Mouse (Mus musculus) mesoderm, embryonic 11.5 days (tissue): ENCODE results near the gene Sv2c.

Experiments
- DNase-seq: peaks from one replicate; pipeline ENCODE4 v3.0.0-alpha.2; 2012; ENCODE audit warnings: low read depth, low spot score

Gene Sv2c

DNA sequence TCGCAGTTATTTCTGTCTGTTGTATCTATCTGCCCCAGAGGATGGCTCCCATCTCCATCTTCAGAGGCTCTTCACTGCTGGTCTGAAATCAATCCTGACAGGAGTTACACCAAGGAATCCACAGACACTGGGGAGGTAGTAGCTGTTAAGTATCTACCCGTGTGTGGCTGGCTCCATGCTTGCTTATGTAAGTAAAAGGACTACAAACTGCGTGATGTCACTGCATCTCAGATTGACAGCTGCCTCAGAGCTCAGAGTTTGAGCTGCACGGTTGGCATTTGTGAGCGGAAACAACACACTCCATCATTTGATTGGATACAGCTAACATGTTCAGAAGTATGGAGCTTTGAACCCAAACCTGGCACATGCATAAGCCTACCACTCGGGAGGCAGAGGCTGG, 187.8 kb downstream of the Sv2c start:
- DNase-seq = no peak

DNA sequence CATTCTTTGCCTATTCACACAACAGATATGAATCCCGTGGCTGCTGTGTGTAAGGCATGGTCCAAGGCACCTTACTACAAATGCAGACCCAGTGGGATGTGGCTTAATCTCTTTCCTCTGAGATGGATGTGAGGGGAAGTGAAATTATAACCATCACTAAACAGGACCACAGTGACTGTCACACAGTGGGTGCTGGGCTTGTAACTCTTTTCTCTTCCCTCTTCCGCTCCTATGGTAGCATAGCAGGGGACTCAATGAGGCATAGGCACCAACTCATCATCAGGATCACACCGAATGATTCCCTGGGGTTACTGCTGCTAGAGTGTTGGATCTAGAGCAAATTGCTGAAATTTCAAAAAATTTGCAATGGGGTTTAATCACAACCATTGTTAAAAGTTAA, 188.5 kb downstream of the Sv2c start:
- no peak for DNase-seq

DNA sequence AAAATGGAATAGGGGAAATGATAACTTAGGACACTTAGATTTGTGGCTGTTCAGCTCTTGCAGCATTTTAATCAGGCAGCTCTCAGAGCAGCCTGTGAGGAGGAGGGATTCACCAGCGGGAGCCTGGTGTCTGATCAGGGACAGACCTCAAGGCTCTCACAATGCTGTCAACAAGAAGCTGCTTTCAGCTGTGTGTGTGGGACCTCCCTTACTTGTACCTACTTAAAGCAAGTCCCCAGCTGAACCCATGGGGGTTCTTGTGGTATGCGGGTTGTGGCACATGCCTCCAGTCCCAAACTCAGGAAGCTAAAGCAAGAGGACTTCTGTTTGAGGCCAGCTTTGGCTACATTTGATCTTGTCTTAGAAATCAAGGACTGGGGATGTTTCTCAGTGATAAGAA, 189.8 kb downstream of the Sv2c start:
- no peak for DNase-seq

DNA sequence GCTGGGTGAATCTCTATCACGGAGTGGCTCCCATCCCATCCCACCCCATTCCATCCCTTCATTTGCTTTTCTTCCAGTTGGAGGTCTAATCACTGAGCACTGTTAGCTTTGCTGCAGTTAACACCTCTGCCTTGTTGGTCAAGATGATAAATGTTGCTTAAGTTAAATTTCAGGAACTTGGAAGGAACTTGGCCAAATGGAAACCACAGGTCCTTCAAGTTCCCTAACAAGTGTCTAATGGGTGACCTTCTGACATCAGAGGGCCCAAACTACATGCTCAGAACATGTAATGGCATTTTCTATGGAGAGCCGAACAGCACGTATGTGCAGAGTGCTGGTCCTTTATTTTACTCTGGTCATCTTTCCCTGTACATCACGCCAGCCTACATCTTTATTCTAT, 190.5 kb downstream of the Sv2c start:
- no peak for DNase-seq

DNA sequence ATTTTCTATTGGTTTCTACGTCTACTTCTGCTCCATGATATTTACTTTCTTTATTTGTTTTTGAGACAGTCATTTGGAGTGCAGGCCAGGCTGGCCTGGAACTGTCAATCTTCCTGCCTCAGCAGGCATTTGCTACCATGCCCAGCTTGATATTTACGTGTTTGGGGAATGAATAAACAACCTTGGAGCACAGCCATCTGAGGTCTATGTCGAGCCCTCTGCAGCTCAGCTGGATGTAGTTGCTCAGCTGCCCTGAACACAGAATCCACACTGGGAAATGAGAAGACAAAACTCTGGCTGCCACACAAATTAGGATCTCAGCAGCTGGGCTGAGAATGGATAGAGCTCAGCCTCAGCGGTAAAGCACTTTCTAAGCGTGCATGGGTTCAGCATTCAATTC, 191.6 kb downstream of the Sv2c start:
- no peak for DNase-seq

DNA sequence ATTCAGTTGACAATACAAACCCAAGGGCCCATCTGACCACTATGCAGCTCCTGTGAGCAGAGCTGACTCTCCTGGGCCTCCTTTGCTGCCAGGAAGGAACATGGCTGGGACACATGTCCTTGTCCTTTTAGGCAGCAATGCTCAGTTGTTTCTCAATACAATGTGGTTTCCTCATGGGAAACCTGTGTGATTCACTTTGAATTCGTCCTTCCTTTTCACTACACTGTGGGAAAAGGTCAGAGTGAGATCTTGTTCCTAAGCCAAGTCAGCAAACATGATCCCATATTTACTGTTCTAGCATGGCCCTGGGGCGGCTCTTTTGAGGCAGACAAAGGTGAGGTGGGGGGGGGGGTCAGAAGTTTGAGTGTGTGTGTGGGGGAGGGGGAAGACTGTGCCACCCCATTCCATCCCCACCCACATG, 208.2 kb downstream of the Sv2c start:
- DNase-seq = no peak

DNA sequence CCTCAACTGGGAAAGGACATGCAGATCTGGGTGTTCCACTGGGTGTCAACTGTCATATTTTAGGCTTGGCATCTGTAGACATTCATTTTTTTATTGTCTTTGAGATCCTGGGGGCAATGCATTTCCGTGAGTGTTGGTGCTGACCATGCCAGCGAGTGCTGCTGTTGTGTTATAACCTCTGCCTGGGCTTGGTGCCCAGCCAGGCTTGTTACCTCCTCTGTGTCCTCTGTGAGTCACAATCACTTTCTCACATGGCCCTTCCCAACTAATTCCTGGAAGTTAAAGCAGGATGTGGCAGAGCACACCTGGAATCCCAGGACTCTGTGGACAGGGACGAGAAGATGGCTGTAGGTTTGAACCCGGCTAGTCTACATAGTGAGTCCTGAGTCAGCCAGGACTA, 209.8 kb downstream of the Sv2c start:
- DNase-seq = no peak

DNA sequence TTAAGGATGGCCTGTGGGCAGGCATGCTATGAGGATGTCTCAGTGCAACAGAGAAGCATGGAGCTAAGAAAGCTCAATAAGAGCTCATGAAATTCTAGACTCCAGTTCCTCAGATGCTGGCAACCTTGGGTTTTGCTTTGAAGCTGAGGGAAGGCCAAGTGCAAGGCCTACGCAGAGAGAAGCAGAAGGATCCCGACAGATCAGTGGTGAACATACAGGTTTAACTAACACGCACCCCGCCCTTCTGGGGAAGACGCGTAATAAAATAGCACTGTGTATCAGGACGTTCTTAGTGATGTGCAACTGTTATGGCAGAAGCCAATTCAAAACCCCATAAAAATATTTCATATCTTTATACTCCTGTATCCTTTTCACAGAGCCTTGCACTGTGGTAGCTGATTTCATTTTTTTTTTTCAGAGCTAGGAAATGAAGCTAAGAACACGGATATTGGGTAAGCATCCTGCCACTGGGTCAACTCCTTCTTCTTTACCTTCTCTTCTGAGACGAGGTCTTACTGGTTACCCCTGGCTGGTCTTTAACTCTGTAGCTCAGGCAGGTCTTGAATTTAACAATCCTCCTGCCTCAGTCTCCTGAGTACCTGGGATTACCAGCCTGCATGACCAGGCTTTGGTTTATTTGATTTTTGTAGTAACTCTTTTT, 213.6 kb downstream of the Sv2c start:
- DNase-seq = no peak

DNA sequence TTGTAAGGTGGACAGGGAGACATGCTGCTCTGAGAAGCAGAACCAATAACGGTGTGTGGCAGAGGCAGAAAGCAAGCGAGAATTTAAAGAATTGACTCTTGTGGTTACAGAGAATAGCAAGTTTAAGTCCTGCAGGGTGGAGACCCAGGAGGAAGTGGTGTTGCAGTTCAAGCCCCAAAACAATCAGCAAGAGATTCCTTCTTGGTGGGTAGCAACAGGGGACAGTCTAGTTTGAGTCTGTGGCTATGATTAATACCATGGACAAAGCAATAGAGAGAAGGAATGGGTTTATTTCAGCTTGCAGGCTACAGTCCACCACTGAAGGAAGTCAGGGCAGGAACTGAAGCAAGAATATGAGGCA, 219.4 kb downstream of the Sv2c start:
- DNase-seq = no peak

DNA sequence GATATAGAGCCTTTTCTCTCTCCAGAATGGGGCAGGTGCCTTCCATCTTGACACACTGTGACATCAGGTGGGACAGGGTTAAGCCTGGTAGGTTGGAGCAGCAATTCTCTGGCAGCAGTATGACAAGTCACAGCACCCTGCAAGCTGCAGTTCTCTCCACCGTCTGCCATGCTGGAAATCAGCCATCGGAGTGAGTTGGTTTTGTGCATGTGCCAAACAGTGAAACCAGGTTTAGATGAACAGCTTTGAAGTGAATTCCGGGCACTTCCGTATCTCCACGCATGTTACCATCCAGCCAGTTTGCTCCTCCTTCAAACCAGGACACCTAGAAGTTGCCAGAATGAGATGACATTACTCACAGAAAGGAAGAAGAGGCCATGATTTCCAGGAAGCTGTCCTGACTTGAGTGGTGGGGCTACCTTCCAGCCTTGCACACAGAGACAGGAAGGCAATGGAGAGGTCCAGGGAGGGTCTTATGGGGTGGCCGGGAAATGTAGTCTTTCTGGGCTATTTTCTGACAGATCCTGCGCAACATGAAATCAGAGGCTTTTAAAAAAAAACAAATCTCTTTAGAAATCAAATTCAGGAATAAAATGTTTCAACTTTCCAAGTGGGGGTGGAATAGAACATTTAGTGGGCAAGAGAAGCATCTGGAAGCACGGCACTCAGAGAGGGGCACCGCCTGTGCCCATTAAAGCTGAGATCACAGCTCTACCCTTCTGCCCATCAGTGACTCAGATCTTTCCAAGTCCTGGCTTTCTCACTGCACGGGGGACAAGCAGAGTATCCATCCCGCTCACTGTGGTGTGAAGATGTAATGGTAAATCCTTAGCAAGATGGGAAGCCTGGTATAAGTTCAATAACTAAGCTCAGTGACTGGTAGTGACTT, 220.0 kb downstream of the Sv2c start:
- no peak for DNase-seq

DNA sequence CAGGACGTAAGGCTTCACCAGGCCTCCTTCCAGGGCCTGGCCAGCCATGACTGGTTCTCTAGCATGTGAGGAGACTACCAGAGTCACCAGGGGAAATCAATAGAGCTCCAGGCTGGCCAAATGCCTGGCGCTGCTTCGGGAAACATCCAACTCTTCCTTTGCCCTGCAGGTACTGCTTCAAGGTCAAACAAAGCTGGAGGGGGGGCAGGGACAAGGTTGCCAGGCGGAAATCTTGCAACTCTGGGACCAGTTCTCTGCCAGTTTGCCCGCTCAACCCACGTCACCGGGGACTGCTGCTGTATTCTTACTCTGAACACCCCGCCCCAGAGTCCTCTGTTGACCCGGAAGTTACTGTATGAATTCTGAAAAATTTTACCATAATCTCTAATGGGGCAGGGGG, 222.1 kb downstream of the Sv2c start:
- DNase-seq = no peak

DNA sequence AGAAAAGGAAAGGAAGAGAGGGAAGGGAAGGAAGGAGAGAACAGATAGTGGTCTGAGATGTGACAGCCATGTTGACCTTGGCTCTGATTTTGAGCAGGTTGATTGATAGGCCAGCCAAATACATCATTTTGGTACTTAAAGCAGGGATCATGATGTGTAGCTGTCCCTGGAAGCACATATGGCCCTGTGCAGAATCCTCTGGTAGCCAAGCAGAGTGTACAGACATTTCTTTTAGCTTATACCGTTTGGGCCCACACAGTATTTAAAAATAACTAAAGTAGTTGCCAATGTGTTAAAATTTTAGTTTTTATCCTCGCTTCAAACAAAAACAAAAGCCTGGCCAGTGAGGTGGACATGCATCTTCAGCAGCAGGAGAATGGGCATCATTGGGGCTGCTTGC, 223.1 kb downstream of the Sv2c start:
- no peak for DNase-seq
